Mouse (Mus musculus) limb, embryonic 14.5 days (tissue): ENCODE results near the gene Syne2. TPM values are rescaled to one million over a fixed set of nuclear protein-coding genes. Genes with fewer than 3 reads are reported as not detected.

Experiments
- ATAC-seq: fragments of 200-750 bp; cut with Nextera tagmentation; 2 replicates; pipeline ENCODE4 v1.8.0; 2017; ENCODE audit warnings: low read depth, moderate number of reproducible peaks, moderate TSS enrichment; ENCODE audit not compliant: low FRiP score
- DNase-seq: peaks from one replicate; pipeline ENCODE4 v3.0.0-alpha.2; 2015; ENCODE audit warnings: low spot score
- H3K27ac ChIP-seq: fragments of 300-500 bp; sonication (generic); replicated peaks from 2 replicates; pipeline ENCODE4 v1.5.1; 2014; ENCODE audit warnings: low read depth, mild to moderate bottlenecking, low read length, moderate library complexity, mixed read lengths
- H3K27me3 ChIP-seq: fragments of 300-500 bp; sonication (generic); 2 replicates; pipeline ENCODE4 v1.6.1; 2014; ENCODE audit warnings: low read length, mixed read lengths; ENCODE audit not compliant: control insufficient read depth, insufficient read depth
- H3K36me3 ChIP-seq: fragments of 300-500 bp; sonication (generic); 2 replicates; pipeline ENCODE4 v1.6.1; 2014; ENCODE audit warnings: mild to moderate bottlenecking, low read length, moderate library complexity, mixed read lengths; ENCODE audit not compliant: control insufficient read depth, insufficient read depth
- H3K4me1 ChIP-seq: fragments of 300-500 bp; sonication (generic); 2 replicates; pipeline ENCODE4 v1.6.1; 2014; ENCODE audit warnings: antibody characterized with exemption, low read length, mixed read lengths; ENCODE audit not compliant: control insufficient read depth, insufficient read depth
- H3K4me2 ChIP-seq: fragments of 300-500 bp; sonication (generic); replicated peaks from 2 replicates; pipeline ENCODE4 v1.6.1; 2014; ENCODE audit warnings: low read depth, mild to moderate bottlenecking, low read length, moderate library complexity; ENCODE audit not compliant: severe bottlenecking
- H3K4me3 ChIP-seq: fragments of 300-500 bp; sonication (generic); replicated peaks from 2 replicates; pipeline ENCODE4 v1.5.1; 2014; ENCODE audit warnings: low read length
- H3K9ac ChIP-seq: fragments of 300-500 bp; sonication (generic); 2 replicates; pipeline ENCODE4 v1.6.1; 2014; ENCODE audit warnings: mild to moderate bottlenecking, low read depth, low read length, moderate library complexity; ENCODE audit not compliant: severe bottlenecking
- H3K9me3 ChIP-seq: fragments of 300-500 bp; sonication (generic); 2 replicates; pipeline ENCODE4 v1.6.1; 2016; ENCODE audit warnings: low read length; ENCODE audit not compliant: control insufficient read depth
- POLR2A ChIP-seq: fragments of 200-500 bp; IDR thresholded peaks from 2 replicates; pipeline ENCODE4 v1.8.0; 2012; ENCODE audit warnings: inconsistent platforms, mild to moderate bottlenecking, moderate library complexity, borderline replicate concordance; ENCODE audit not compliant: insufficient read depth, insufficient read length; ENCODE audit errors: extremely low read depth
- WGBS: fragments of 180-500 bp; shearing (Covaris S2); extraction: QIAGEN DNeasy Blood & Tissue Kit; methylation state at CpG from one replicate; pipeline ENCODE4 v1.1.7; 2014; 5-methylcytosine and 5-hydroxymethylcytosine counted together
- polyA plus RNA-seq, 2 experiments: library from polyadenylated mRNA; depleted of rRNA in 1 of 2; stranded (reverse) in 1 of 2; unstranded in 1 of 2; fragments of >200 nt; fragmentation: Nextera tagmentation in 1 of 2; extraction: Ambion mirVana in 1 of 2; gene quantifications; 2 replicates each; pipeline versions ENCODE4 v1.2.1 to v1.2.3; 2012 to 2014

The Syne2 gene
- polyA plus RNA-seq, 2 experiments, result 41.5 to 48.0 TPM

DNA sequence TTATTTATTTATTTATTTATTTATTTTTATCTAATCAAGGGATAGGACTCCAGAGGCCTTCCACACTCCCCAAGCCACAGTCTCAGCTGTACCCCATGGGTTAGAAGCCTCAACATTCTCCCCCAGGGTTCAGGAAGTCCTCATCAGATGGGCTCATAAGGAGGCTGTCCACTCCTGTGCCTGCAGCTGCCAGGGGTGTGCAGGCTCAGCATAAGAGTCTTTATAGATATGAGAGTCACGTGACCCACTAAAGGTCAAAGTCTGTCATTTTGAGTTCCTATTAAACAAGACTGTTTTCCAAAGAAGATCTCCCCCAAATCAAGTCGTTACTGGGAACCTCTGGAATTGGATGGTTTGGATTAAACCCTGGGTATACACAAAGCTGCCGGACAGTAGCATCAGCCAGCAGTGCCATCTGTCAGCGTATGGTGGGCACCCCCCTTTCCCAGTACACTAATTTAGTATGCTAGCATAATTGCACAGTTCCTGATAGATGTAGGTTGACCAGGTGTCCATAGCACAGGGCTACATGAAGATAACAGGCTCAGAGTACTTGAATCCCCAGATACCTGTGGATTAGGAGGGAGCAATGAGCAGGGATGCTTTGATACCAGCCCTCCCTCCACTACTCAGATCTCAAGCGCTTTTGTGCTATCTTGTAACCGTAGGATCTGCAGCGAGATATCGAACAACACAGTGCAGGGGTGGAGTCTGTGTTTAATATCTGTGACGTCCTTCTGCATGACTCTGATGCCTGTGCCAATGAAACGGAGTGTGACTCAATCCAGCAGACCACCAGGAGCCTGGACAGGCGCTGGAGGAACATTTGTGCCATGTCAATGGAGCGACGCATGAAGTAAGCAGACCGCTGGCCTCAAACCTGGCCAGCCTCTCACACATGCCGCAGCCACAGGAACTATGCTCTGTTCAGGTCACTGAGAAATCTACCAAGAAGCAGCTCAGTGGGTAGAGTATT, 276.0 kb downstream of the Syne2 start:
- Histone ChIP-seq H3K4me3 (no peak overlapping the region), H3K27me3 (no peaks in the 10 kb centered on the region), H3K9me3 (no peaks in the 10 kb centered on the region), H3K4me2 (no peak overlapping the region), H3K4me1 (peaks cover 8% of the 10 kb centered on the region), H3K9ac (no peak overlapping the region), H3K27ac (no peak overlapping the region), H3K36me3 (peaks cover 70% of the 10 kb centered on the region)
- WGBS, result 94% methylated on average over 15 of the region's 15 CpGs
- ATAC-seq, result no peak
- no peak for DNase-seq
- no peak for TF ChIP-seq POLR2A

DNA sequence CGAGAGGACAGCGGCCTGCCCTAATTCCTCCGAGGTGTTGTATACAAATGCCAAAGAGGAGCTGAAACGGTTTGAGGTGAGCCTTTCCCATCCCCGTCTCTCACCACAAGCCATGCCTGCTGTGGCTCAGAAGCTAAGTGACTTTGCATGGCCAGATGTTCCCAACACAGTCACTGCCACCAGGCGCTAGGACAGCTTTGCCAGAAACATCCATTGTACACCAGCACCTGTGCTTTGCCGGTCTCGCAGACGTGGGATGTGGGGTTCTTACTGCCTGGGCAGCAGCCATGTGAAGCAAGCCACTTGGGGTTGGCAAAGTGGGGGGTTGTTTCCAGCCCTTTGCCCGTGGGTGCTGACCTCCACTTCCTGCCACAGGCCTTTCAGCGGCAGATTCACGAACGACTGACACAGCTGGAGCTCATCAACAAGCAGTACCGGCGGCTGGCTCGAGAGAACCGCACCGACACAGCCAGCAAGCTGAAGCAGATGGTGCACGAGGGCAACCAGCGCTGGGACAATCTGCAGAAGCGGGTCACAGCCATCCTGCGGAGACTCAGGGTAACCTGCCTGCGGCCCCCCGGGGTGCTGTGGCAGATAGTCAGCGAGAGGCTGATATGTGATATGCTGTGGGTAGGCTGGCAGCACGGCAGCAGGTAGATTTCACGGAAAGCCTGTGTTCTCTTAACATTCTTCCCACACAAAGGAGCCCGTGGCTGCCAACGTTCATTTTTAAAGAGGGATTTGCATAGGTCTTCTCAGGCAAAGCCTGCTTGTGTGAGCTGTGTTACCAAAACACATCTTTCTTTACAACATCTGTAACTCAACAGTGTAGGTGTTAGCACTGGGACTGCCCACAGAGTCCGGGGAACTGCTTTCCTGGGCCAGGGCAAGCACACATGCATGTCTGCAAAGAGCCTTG, 277.4 kb downstream of the Syne2 start:
- DNase-seq (no peak), ATAC-seq (no peak)
- Histone ChIP-seq H3K4me3 (no peak overlapping the region), H3K4me1 (peaks cover 8% of the 10 kb centered on the region), H3K9ac (no peak overlapping the region), H3K9me3 (no peaks in the 10 kb centered on the region), H3K27me3 (no peaks in the 10 kb centered on the region), H3K4me2 (no peak overlapping the region), H3K27ac (peak overlapping the region; percentile 43; the same call in 1 of the 2 replicates), H3K36me3 (peaks cover 72% of the 10 kb centered on the region)
- TF ChIP-seq POLR2A, result no peak
- WGBS, result 42% methylated on average over 30 of the region's 30 CpGs

DNA sequence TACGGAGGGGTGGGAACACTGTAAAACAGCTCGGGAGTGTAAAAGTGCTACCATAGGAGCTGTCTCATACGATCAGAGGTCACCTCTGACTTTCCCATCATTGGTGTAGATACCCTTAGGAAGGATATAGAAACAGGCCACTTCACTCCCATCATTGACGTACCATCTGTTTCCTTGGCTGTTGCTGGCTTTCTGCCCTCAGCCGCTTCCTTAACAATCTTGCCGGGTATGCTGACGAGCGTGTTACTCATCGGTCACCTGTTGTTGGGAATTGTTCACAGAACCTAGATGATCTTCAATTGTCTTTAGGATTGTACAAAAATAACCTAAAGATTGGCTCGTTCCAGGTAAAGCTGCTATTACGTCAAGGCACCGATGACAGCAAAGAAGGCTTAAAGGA, 284.7 kb downstream of the Syne2 start:
- Histone ChIP-seq H3K4me1 (no peaks in the 10 kb centered on the region), H3K4me2 (no peak overlapping the region), H3K36me3 (peaks cover 93% of the 10 kb centered on the region), H3K27ac (no peak overlapping the region), H3K9me3 (no peaks in the 10 kb centered on the region), H3K9ac (no peak overlapping the region), H3K27me3 (no peaks in the 10 kb centered on the region), H3K4me3 (no peak overlapping the region)
- 91% methylated on average over 12 of the region's 12 CpGs for WGBS
- ATAC-seq, result no peak
- DNase-seq, result no peak
- no peak for TF ChIP-seq POLR2A

GRCm38 (mm10) chr12:76104596-76105351, 286.8 kb downstream of the Syne2 start:
- Histone ChIP-seq H3K36me3 (peaks cover 90% of the 10 kb centered on the region), H3K27ac (no peak overlapping the region), H3K9ac (no peak overlapping the region), H3K4me2 (no peak overlapping the region), H3K27me3 (no peaks in the 10 kb centered on the region), H3K4me1 (no peaks in the 10 kb centered on the region), H3K9me3 (no peaks in the 10 kb centered on the region), H3K4me3 (no peak overlapping the region)
- no peak for DNase-seq
- 94% methylated on average over 20 of the region's 20 CpGs for WGBS
- no peak for TF ChIP-seq POLR2A
- no peak for ATAC-seq
